Mouse (Mus musculus) lung, postnatal 25 days (tissue): ENCODE data around the gene Srd5a1.
A peak's percentile ranks its signal among the peaks of the same experiment; 100 is the strongest.
"Not testable (repeated sequence)": the region's sequence is repeated elsewhere in the genome, so short reads cannot be mapped to it uniquely, and the experiment has no call there.

Experiments
- DNase-seq: peaks from one replicate; pipeline ENCODE4 v3.0.0; 2022; ENCODE audit warnings: low spot score

Gene Srd5a1

DNA sequence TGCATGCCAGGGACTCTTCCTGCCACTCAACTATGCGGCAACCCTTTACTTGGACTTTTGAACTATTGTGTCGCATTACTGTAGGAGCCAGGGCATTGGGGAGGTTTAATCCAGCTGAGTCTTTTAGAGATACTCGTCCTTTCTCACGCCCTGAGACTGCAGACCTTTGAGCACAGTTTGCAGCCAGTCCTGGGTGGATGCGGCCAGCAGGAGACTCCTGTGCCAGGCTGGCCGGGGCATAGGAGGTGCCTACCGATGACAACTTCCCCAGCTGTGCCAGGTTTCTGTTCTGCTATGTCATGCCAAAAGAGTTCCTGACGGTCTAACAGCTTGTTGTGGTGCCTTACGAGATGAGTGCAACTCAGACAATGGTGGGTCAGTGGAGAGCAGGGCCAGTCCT is 42.0 kb downstream of the Srd5a1 start:
- DNase-seq = no peak

DNA sequence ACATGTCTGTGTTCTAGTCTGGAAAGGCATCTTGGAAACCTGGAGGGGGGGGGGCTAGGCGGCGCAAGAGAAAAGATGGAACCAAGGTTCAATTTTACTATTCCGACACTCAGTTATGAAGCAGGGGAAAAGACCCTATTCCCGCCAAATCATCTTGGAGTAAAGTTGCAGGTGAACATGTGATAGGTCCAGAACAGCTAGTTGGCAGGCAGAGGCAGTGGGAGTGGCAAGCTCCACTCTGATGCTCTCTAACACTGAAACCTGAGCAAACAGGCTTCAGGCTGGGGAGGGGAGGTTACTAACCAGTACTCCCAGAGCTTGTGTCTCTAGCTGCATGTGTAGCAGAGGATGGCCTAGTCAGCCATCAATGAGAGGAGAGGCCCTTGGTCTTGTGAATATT is 45.8 kb downstream of the Srd5a1 start:
- DNase-seq = not testable (repeated sequence)

DNA sequence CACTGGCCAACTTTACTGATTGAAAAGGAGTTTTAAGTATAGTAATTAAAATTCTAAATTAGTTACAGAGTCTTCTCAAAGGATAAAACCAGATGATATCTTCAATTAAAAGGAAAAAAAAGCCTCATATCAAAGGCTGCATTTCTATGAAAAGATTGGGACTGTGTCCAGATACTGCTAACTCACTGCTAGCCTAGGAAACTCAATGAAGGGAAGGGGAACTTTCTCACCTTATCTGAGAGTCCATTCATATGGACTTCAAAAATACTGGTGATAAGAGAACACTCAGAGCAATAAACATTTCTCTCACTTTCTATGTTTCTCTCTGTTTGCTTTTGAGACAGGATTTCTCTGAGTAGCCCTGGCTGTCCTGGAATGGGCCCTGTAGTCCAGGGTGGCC is 46.7 kb downstream of the Srd5a1 start:
- DNase-seq = no peak

DNA sequence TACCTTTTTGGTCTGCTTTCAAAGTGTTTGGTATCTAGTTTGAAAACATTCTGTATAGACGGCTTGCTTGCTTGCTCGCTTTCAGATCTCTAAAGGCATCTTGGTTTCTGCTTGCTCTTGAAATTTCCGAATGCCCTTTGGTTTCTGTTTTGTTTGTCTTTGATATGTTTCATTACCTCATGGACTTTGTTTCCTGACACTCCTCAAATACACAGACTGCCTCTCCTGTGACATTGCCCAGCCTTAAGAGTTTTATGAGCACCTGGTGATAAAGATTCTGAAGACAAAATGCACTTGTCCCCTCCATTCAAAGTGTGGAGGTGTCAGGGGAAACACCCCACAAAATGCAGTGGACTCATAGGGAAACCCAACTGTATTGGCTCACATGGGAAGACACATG is 47.3 kb downstream of the Srd5a1 start:
- no peak for DNase-seq

DNA sequence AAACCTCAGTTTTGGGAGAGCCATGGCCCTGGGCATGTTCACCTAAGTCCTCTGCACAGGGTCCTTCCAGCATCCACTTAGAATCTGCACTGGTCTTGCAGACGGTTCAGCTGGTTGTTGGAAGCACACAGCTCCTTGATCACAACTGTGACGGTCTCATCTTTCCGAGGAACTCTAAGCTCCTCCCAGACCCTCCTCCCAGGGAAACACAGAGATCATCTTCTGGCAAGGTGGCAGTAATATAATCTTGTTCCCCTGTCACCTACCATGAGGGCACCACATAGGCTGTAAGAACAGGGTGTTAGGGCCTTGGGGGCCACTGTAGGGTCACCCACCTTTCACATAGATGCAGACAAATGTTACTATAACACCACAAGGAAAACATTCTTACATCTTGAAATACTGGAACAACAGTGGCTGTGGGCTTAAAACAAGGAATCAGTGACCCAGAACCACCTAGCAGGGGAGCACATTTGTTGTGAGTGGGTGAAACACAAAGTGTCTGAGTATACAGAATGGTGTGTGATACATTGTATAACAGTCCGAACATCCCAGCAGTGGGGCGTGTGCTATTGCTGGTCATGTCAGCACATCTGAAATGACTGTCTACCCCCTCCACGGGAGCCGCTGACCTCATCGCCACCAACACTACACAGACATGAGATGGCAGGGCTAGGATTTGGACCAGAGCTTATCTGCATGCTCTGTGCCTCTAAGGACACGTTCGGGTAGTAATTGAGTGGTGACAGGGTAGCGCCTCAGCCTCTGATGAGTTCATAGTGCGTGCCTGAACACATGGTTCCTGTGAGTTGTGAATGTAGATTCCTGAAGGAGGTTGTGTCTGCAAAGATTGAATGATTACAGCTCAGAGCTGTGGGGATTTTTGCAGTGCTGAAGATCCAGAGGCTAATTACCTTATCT is 48.3 kb downstream of the Srd5a1 start:
- DNase-seq = no peak

DNA sequence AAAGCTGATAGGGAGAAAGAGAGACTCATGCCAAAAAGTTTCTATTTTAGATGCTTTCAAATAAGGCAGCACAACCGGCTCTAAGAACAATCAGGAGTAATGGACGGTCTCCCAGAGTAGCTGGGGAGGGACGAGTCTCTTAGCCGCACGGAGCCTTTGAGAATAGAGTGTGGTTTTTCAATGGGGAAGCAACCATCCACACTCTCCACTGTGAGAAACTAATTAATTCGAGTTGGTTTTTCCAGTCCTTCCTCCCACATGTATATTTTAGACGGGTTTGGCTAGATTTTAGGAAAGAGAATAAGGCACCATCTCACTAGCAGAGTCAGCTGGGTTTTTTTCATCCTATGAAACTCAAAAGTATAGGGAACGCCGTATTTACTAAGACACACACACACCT is 49.2 kb downstream of the Srd5a1 start:
- no peak for DNase-seq

DNA sequence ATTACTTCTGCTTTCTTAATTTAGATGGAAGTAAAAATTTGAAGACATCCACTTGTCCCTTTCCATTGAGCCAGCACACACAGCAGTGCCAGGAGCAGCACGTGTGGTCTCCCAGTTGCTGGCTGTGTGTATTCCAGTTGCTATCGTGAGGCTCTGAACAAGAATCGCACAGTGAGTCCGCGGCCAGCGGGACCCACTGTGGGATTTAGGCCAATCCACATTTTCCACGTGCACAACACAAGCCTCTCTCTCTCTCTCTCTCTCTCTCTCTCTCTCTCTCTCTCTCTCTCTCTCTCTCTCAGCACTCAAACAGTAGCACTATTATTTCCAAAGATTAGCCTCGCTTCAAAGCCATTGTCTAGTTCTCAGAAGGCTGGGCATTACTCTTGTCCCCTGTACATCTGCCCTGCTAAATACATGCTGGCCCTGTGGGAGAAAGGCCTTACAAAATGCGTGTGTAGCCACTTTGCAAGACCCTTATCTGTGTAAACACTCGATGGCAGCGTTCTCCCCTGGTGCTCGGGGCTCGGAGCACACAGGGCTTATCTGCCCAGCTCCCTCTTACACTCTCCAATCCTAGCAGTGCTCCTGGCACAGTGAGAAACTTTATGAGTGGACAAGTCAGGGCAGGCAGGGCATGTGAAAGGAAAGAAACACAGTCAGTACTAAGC is 51.8 kb downstream of the Srd5a1 start:
- no peak for DNase-seq

DNA sequence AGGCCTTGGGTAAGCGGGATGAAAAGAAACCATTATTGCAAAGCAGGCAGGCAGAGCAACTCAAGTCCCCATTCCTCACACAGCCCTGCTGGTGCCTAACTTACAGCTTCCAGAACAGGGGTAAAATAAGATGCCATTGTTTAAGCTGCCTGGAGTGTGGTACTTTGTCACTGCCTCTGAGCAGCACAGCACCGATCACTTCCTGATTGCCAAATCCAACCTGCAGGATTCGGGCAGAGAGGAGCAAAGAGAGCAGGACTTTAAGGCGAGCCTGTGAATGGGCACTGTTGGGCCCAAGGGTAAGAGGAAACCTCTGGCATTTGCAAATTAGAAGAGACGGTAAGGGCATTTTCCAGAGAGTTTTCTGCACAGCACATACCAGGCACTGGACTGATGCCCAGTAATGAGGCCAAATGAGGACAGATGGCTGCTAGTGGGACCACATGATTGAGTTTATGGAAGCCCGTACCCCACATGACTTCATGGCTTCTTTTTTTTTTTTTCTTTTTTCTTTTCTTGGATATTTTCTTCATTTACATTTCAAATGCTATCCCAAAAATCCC is 53.1 kb downstream of the Srd5a1 start:
- DNase-seq = no peak

DNA sequence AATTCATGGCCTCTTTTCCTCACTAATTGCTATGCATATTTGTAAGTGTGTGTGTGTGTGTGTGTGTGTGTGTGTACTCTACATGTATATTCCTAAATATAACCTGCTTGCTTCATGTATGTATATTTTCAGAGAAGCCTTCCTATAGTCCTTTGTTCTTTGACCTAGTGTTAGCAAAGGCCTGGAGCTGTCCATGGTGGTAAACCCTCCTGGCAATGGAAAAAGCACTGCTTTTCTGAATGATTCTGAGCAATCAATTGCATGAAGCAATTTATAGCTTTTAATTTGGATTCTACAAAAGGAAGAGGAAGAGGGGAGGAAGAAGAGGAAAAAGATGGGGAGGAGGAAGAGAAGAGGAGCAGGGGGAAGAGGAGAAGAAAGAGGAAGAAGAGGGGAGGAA is 54.5 kb downstream of the Srd5a1 start:
- DNase-seq = no peak

DNA sequence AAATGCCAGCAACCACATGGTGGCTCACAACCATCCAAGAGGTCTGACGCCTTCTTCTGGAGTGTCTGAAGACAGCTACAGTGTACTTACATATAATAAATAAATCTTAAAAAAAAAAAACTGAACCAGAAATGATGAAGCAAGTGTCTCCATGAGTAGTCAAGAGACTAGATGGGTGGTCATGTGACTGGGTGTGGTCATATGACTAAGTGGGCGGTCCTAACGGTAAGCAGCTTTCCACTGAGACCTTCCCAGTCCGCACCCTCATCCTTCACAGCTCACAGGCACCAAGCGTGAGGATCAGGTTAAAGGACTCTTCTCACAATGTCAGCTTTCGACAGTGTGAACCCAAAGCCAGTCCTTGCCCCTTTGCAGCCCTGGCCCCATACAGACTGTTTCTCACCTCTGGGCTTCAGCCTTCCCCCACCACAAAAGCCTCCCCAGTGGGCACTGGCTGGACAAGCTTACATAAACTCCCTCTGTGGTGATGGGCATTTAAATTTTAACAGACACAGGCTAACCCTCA is 55.2 kb downstream of the Srd5a1 start:
- DNase-seq = no peak

DNA sequence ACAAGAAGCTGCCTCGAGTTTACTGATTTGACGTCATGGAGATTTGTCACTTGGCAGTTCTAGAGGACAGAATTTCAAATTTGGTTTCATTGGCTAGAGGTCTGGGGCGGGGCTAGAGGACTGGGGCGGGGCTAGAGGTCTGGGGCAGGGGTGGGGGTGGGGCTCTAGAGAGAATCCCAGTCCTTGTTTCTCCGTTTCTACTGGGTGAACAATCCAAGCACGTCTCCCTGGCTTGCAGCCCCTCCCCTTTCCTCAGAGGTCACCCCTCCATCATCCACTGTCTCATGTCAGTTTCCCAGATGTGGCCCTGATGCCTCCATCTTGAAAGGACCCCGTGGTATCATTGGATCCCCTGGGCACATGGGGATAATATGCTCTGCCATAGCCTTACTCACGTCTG is 56.2 kb downstream of the Srd5a1 start:
- DNase-seq = no peak

DNA sequence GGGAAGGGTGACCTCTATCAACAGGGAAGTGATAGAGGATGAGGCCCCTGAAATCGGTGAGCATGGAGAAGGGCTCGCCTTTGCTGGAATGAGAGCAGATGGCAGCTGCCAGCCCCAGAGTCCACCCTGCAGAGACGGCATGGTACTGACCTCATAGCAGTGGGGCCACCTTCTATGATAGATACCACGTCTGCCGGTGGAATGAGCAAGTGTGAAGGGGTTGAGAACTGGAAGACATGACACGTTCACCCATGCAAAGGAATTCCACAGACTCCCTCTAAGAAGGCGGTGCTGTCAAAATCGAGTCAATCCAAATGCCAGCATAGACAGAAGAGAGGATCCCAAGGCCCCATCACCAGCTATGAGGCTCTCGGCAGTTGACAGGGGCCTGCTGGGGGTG is 57.0 kb downstream of the Srd5a1 start:
- no peak for DNase-seq

DNA sequence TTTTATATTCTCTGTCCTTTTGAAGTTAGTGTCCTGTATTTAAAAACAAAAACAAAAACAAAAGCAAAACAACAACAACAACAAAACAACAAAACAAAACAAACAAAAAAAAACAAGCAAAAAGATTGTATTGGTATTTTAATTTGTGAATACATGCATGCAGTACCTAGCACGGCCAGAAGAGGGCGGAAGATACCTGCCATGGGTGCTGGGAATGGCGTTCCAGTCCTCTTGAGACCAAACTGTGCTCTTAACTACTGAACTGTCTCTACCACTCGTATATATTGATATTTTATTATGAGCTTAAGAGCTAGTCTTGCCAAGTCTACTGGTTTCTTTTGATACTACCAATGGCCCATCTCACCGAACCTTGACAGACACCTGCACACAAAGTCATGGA is 58.2 kb downstream of the Srd5a1 start:
- no peak for DNase-seq

DNA sequence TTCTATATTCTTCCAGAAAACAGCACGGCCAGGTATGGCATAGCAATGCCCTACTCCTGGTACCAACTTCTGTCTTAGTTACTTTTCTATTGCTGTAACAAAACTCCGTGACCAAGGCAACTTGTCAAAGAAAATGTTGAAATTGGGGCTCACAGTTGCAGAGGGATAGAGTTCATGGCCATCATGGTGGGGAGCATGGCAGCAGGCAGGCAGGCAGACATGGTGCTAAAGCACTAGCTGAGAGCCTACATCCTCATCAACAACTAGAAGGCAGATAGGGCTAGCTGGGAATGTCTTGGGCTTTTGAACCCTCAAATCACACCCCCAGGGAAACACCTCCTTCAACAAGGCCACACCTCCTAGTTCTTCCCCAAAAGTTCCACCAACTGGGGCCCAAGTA is 60.4 kb downstream of the Srd5a1 start:
- DNase-seq = no peak

DNA sequence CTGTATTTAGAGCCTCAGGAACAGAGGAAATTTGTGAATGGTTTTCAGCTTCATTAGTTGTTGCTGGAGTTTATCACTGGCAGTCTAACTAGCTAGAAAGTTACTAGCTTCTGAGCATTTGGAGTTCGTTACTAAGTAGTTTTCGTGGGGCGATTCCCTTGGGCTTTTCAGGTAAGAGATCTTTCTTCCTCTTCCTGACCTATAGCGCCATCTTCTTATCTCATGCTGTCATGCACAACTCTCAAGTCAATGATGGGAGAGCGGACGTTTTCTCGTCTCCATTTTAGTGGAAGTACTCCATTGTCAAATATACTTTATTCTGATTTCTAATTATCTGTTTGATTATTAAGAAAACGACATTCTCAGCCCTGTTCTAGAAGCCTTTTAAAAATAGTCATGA is 61.3 kb downstream of the Srd5a1 start:
- DNase-seq = no peak

DNA sequence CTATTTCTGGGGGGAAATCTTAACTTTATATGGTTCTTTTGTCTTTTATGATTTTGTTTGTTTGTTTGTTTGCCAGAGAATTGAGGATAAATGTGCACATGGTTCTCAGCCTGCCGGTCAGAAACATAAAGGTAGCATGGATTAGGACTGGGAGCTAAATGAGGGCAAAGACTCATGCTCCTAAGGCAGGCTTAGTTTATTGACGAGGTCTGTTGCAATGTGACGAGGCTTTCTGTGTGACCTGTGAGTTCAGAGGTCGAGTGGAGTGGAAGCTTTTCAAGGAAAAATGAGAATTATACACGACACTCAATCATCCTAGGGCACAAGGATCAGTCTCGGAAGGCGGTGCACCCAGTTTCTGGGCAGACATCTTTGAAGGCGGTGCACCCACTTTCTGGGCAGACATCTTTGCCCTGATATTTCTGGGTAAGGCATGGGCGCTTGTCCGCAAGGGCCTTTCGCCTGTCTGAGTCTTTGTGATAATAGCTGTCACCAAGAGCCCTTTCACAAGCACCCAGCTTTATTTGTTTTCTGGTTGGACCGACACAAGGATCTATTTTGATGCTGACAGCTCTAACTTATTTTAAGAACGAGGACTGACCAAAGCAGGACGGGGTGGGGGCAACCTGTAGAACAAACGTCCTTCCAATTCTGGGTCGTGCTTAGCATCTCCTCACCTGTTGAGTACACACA is 63.6 kb downstream of the Srd5a1 start:
- no peak for DNase-seq

DNA sequence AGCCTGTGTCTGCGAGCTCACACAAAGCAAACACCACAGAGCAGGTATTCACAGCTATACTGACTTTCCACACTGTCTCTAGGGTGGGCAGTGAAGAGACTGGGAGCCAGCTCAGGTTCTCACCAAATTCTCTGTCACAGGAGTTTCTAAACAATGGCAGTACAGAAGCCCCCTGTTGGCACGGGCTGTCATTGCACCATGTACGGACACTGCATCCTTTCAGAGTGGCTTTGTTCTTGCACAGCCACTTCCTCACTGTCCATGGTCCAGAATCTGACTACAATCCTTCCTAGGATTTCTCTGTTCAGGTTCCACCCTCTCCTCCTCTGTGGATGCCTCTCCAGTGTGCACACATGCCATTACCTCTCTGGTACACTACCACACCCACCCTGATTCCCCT is 66.2 kb downstream of the Srd5a1 start:
- DNase-seq = peak; percentile 44

DNA sequence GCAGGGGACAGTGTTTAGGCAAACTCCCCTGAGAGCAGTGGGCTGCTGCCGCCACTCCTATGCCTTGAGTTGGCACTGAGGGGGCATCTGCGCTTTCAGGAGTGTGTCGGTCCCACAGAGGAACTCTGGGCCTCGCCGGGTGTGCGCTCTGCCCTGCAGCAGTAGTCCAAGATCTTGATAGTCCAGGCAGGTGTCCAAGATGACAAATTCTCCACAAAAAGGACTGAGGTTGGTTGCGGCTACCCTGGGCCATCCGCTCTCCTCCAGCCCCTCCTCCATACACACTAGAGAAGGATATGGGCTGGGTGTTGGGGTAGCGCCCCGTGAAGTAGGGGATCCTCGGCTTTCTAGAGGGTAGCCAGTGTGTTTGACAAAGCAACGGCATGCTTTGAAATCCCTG is 67.6 kb downstream of the Srd5a1 start:
- no peak for DNase-seq

DNA sequence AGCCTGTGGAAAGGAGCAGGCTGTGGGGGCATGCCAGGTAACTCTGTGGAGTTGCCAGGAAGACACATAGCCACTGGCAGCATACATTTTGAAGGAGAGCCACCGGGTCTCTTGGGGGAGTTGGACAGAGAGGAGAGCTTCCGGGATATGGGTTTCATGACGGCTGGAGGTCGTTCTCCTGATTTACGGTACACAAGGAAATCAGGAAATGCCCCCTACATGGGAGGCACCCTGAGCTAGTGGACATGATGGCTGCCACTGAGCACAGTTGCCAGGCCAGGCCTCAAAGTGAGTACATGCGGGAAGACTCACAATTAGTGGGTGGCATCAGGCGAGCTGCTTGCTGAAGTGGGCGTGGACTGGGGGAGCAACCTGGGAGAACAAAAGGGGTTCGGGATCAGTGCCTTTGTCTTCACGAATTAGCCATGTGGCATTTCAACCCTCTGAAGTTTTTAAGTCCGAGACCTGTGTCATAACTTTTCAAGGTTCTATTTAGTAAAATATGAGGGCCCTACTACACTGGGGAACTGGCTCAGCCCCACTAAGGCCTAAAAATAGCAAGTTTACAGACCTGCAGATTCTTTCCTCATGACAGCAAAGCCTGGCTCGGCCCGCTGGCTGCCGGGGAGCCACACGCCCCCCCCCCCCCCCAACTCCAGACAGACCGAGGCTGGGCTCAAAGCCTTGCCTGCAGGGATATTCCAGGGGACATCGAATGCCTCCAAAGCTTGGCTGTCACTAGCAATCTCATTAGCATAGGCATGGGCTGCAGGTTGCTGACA is 68.5 kb downstream of the Srd5a1 start:
- DNase-seq = no peak

DNA sequence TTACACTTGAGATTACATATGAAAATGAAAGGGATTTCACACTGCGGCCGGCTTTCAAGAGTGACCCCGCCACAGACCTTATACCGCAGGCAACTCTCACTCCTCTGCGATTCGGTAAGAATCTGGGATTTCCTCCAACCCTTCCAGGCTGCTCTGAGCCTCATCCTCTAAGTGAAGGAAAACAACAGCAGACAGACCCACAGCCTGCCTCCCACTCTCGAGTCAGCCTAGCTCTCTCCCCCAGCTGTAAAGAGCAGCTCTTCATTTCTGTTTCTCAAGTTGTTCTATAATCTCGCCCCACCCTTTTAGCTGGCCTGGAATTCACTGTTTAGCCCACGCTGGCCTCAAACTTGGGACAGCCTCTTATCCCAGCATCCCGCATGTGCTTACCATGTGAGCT is 69.5 kb downstream of the Srd5a1 start:
- no peak for DNase-seq

DNA sequence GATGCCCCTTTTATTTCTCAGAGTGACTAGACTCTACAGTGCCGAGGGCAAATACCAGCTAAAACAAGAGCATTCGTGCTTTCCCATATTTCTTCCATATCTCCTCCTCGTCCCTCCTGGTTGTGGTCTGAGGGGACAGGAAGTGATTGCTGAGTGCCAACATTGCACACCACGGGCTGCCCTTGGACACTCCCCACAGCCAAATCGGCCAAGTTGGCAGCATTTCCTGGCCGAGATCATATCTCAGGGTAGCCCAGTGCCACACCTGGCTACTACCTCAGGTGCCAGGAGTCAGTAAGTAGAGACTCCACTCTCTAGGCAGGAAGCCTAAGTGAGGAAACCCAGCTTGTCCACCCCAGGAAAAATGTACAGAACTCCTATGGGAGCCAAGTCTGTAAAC is 70.0 kb downstream of the Srd5a1 start:
- DNase-seq = no peak

DNA sequence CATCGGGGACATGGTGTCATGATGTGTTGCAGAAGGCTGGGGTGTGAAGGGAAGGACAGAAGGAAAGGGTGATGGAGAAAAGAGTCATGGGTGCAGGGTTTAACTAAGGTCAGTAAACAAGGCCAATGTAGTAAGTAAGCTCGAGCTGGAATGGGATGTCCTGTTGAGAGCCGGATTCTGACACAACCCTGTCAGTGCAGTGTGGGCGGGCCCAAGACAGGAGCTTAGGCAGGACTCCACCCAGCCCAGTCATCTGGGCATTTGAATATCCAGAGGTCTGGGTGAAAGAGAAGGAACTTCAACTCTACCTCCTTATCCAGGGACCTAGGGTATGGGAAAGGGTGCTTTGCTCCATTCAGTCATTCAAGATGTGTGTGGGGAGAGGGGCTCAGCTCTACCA is 72.9 kb downstream of the Srd5a1 start:
- peak; percentile 51 for DNase-seq
